Mouse (Mus musculus): ENCODE results near the gene Arl11.
A peak's percentile ranks its signal among the peaks of the same experiment; 100 is the strongest.

Gene Arl11

DNA sequence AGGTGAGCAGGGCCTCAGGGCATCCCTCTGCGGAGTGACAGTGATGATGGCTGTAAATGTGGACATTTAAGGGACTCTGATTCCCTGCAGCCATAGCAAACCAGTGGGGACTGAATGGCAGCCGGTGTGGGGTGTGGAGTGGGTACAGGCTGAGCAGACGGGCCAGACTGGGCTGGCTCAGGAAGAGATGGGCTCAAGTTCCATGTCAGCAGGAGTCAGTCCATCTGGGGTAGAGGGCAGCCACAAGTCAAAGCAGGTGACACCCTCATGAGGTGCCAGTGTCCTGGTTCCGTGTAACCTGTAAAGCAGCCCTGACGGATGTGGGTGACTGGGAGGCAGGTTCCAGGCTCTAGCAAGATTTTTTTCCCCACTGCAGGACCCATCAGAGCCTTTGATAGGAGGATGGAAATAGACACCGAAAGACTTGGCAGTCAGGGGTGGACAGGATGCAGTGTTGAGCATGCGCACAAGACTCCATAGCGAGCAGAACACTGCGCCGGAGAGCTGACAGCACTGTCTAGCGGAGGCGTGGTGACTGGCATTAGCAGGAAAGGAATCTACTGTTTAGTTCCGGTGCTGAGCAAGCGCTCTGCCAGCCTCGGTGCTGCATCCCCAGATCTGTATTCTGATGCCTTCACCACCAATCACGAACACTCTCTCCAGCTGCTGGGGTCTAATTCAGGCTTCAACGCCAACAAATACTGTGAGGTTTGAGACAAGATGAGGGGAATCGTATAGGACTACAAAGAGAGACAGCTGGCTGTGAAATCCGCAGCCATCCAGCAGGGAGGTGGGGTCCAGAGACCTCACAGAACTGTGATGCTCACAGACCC, 18.3 kb downstream of the Arl11 start:
- no peak for DNase-seq (ENCODE audit: low read depth, low spot score)

DNA sequence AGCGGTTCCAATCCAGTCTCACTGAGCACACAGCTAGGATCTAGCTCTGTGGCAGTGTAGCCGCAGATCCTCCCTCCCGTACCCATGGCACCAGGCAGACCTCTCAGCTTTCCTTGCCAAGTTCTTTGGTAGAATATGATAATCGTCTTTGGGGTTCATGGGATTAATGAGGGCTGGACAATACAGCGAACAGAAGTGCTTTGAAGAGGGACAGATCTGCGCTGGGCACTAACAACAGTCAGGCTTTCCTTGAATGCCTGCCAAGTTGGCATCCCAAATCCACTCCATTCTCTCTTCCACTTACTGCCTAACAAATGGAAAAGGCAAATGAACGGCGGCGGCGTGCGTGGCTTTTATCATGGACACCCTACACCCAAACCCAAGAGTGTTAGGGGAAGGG, 21.0 kb downstream of the Arl11 start:
- DNase-seq (ENCODE audit: low read depth, low spot score): no peak

DNA sequence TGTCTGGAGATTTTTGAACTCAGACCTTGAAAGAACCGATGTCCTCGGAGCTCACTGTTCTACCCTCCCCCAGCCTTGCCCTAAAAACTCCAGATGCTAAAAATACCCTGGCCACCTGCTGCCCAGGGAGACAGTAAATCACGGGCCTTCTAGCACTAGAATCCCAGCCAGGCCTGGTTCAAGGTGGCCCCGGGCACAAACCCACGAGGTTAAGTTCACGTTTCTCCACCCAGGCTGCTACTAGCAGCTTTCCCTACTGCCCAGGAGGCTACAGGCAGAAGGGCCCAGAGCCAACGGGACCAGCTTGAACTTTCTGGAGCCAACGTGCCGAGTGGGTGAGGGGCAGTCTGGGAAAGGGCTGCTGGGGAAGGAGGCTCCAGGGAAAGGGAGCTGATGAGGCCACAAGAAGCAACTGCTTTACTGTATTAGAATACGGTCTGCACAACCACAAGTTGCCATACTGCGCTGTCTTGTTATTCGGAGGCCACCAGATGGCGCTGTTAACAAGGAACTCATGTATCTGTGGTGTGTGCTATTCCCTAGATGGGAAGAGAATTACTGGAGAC, 21.5 kb downstream of the Arl11 start:
- DNase-seq (ENCODE audit: low read depth, low spot score): peak; percentile 92

DNA sequence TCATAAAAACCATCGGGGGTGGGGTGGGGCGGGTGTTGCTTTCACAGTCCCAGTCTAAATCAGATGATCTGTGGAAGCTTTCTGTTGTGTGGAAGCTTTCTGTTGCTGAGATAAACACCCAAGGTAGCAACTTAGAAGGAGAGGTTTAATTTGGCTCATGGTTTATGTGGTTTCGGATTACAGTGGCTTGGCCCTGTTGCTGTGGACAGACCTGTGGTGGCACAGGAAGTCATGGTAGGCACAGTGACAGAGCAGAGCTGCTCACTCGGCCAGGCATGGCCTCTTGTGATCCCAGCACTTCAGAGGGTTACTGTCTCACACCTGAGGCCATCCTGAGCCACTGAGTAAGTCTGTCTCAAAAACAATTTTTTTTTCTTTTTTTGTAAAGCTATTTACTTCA, 29.8 kb downstream of the Arl11 start:
- no peak for DNase-seq (ENCODE audit: low read depth, low spot score)

DNA sequence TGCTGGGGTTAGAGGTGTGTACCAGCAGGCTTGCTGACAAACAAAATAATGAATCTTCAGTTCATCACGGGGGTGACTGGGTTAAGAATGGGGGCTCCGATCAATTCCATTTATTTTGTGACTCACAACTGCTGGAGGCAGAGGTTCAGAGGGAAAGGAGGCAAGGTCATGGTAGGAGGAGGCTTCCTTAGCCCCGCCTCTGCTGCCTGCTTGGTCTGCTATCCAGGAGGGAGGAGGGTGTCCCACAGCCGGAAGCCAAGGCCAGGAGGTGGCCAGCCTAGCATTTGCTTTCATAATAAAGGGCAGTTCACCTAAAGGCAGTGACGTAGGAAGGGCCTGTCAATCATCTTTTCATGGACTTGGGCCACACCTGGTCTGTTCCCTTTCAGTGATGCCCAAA, 35.0 kb downstream of the Arl11 start:
- peak; percentile 41 for DNase-seq (ENCODE audit: low read depth, low spot score)

DNA sequence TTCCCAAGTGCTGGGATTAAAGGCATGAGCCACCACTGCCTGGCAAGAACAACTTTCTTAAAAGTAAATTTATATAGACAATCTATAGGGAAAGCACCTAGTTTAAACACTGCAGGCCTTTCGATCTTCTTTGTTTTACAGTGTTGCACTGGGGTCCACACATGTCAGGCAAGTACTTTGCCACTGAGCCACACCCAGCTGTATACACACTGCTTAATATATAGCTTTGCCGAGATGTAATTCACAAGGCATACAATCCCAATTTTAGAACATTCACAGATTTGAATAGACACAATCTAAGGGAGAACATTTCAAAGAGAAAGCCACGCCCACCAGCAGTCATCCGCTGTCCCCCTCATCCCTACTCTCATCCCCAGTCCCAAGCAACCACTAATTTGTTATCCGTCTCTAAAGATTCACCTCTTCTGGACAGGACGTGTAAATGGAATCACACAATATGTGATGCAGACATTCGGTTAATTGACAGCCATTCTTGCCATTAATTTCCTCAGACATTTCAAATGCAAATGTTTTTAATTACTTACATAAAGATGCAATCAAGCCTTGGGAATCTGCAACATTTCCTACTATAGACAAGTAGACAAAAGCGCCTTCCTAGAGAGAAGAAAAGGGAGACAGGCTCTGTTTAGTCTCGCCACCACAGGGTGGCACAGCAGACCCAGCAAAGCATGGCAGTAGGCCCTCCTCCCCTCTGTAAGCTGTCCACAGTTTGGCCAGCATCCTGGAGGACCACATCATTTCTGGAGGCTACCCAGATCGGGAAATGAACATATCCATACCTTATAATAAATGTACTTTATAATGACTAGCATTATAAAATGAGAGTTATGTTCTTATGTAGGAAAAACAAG, 37.5 kb downstream of the Arl11 start:
- no peak for DNase-seq (ENCODE audit: low read depth, low spot score)

DNA sequence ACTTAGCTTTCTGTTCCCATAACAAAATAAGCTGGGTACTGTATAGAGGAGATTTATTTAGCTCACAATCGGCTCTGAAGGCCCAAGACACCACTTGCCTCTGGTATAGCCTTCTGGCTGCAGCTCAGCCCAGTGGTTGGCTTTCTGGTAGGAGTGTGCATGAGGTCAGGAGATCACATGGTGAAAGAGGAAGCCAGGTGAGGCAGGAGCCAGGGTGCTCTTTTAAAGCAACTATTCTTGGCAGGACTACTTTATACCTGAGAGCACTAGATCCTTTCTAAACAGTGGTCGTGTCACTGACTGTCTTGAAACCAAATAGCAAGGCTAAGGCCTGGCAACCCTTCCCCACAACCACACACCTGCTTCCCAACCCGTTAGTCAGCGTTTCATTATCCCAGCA, 40.3 kb downstream of the Arl11 start:
- no peak for DNase-seq (ENCODE audit: low read depth, low spot score)

DNA sequence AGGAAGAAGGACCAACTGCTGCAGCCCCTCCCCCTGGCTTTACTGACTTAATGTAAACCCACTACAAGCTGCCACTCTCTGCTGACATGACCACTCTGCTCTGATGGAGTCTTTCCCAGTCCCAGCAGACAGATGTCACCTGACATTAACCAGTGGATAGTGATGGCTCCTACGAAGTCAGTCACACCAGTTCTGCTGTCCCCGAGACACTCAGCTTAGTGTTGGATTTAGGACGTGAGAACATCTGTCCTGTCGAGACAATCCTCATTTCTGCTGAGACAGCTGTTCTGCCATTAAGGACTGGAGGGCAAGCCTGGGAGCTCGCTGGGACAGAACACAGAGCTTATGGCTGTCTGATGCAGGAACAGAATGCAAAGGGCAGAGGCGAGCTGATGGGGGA, 41.3 kb downstream of the Arl11 start:
- no peak for DNase-seq (ENCODE audit: low read depth, low spot score)

DNA sequence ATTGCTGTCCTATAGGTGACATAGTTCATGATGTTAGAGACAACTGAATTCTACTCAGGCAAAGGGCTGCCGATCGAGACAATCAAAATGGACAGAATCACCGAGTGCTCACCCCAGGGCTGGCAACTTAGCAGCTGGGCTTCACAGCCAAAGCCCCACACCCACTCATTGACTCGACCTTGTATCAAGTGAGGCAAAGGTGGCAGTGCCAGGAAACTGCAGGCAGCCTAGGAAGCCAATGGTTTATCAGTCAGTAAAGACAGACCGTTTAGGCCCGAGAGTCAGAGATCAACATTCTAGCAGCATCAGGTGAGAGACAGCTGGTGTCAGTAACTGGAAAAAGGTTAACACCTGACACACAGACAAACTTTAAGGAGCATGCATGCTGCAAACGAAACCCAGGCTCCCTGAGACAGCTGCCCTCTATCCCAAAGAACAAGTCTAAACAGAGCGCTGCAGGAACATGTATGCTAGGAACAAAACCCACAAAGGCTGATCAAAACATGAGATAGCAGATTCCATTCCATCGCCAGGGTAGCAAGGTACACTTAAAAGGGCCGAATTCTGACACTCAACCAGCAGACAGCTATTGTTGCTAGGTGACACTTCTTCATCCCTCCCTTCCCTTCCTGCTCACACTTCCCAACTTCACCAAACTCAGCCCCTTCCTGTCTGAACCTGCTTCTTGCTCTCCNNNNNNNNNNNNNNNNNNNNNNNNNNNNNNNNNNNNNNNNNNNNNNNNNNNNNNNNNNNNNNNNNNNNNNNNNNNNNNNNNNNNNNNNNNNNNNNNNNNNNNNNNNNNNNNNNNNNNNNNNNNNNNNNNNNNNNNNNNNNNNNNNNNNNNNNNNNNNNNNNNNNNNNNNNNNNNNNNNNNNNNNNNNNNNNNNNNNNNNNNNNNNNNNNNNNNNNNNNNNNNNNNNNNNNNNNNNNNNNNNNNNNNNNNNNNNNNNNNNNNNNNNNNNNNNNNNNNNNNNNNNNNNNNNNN, 45.0 kb downstream of the Arl11 start:
- DNase-seq (ENCODE audit: low read depth, low spot score): peak; percentile 13

DNA sequence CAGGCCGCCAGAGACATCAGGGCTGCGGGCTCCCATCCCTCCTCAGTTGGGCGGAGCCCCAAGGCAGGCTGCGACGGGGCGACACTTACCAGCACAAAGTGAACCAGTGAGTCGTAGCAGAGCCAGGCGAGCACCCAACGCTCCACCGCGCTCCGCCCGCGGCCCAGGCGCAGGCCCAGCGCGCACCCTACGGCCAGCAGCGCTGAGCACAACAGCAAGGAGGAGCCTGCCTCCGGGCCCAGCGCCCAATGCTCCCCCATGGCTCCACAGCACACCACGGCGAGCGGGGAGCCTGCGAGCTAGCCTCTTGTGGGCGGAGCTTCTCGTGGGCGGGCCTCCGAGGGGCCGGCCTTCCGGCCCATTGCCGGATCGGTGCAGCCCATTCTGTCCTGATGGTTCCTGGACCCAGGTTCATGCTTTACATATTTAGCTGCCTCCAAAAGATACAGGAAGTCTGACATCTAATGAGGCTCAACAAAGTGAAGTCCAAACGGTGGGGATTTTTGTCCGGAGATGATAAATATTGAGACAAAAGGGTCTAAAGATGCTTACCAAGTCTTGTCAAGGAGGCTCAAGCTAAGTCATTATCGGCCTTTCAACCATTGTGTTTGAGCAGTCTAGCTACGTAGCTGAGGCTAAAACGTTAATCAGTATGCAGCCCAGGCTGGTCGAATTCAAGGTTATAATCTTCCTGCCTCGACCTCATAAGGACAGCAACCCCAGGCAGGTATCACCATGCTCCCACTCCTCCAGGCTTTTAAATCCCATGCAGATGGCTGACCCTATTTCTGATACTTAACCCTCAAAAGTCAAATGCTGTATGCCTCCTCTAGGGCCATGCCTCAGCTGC, 50.8 kb downstream of the Arl11 start, which contains the start of gene Ebpl:
Ebpl (minus strand) TSS at position 309 of the 850 bp plus-strand sequence.
- DNase-seq (ENCODE audit: low read depth, low spot score): peak; percentile 88

DNA sequence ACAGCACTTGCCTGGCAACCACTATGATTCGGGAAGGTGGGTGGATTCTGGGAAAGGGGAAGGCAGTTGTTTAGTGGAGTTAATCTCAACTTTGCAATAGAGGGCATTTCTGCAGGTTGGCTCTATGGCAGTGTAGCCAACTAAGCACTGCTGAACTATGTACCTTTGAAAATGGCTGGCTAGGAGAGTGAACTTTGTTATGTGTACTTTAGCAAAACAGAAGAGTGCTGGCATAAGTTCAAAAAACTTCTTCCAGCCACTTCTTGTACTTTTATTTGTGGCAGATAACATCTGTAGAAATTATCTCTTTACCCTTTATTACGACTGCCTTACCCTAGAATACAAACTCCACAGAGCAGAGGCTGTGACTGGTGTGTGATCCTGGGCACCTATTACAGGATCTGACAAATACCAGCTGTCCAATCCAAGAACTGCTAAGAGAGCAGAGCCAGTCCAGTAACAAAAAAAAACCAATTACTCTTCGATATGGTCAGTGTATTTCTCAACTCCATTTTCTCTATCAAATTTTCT, 51.5 kb downstream of the Arl11 start:
- DNase-seq (ENCODE audit: low read depth, low spot score): no peak
